Mouse (Mus musculus) heart, adult 2 months (tissue): ENCODE measurements around the gene Kansl2. TPM values are rescaled to one million over a fixed set of nuclear protein-coding genes. Genes with fewer than 3 reads are reported as not detected.

ENCODE experiments used
- DNase-seq, 2 experiments: peaks; one replicate each; pipeline ENCODE4 v3.0.0; 2021
- H3K27ac ChIP-seq: fragments of 200-600 bp; 2 replicates; pipeline ENCODE4 v1.8.1; 2022
- H3K27me3 ChIP-seq: fragments of 200-500 bp; 2 replicates; pipeline ENCODE4 v1.6.1; 2012; ENCODE audit warnings: mild to moderate bottlenecking, low read length, inconsistent platforms, mixed read lengths; ENCODE audit not compliant: control insufficient read depth, insufficient read depth
- H3K36me3 ChIP-seq: fragments of 200-500 bp; 2 replicates; pipeline ENCODE4 v1.6.1; 2012; ENCODE audit warnings: low read length, inconsistent platforms; ENCODE audit not compliant: control insufficient read depth, insufficient read depth
- H3K4me1 ChIP-seq: fragments of 200-500 bp; 2 replicates; pipeline ENCODE4 v1.6.1; 2011; ENCODE audit warnings: low read length; ENCODE audit not compliant: control insufficient read depth, insufficient read depth
- H3K4me3 ChIP-seq: fragments of 200-600 bp; 2 replicates; pipeline ENCODE4 v1.8.1; 2022
- H3K79me2 ChIP-seq: fragments of 200-500 bp; replicated peaks from 2 replicates; pipeline ENCODE4 v1.6.1; 2012; ENCODE audit warnings: mild to moderate bottlenecking, inconsistent platforms, low read length, moderate library complexity, mixed read lengths; ENCODE audit not compliant: control insufficient read depth, insufficient read depth
- H3K9ac ChIP-seq: fragments of 200-500 bp; 2 replicates; pipeline ENCODE4 v1.6.1; 2012; ENCODE audit warnings: low read depth, mild to moderate bottlenecking, control low read depth, inconsistent platforms, low read length, mixed read lengths
- CTCF ChIP-seq: fragments of 200-600 bp; IDR thresholded peaks from 2 replicates; pipeline ENCODE4 v1.8.1; 2022; ENCODE audit warnings: antibody characterized with exemption, mild to moderate bottlenecking, moderate library complexity
- EP300 ChIP-seq: fragments of 200-500 bp; IDR thresholded peaks from 2 replicates; pipeline ENCODE4 v1.6.1; 2011; ENCODE audit warnings: low read depth, low read length, control low read depth; ENCODE audit not compliant: insufficient read depth
- POLR2A ChIP-seq: fragments of 200-500 bp; IDR thresholded peaks from 2 replicates; pipeline ENCODE4 v1.6.1; 2011; ENCODE audit warnings: mild to moderate bottlenecking, low read depth, low read length, control low read depth; ENCODE audit not compliant: insufficient read depth
- WGBS: fragments of 180-500 bp; shearing (Covaris S2); methylation state at CpG from one replicate; pipeline ENCODE4 v1.1.7; 2018; 5-methylcytosine and 5-hydroxymethylcytosine counted together
- intact Hi-C: fragments of 180-260 bp; cut with DNase I; formaldehyde crosslinking; loops from one replicate; pipeline ENCODE4 v1.15.1; 2025
- polyA plus RNA-seq: library from polyadenylated mRNA; depleted of rRNA; stranded (reverse); fragments of >200 nt; gene quantifications from 2 replicates; pipeline ENCODE4 v1.2.3, GENCODE M21; 2012
- total RNA-seq, 2 experiments: library from RNA; stranded (reverse); gene quantifications; 2 replicates each; pipeline ENCODE4 v1.2.3; 2021

The Kansl2 gene
- total and polyA plus RNA-seq, 3 experiments = 37.0 to 86.0 (median 74.5) TPM

- no peak for TF ChIP-seq EP300
- TF ChIP-seq CTCF = no peak
- TF ChIP-seq POLR2A = no peak
- no peak for DNase-seq
- Histone ChIP-seq H3K4me1 (no peaks in the 10 kb centered on the region), H3K36me3 (peaks cover 2% of the 10 kb centered on the region; the same call in 1 of the 2 replicates), H3K4me3 (no peak overlapping the region), H3K9ac (no peak overlapping the region), H3K27ac (no peak overlapping the region), H3K27me3 (no peaks in the 10 kb centered on the region), H3K79me2 (no peaks in the 10 kb centered on the region)
- 91% methylated on average over 3 of the region's 3 CpGs for WGBS
- intact Hi-C loops = no loop called here
Observed at GRCm38 (mm10) chr15:98545151-98545550, 11.1 kb upstream of the Kansl2 start.

- Histone ChIP-seq H3K9ac (no peak overlapping the region), H3K4me1 (no peaks in the 10 kb centered on the region), H3K36me3 (peaks cover 2% of the 10 kb centered on the region; the same call in 1 of the 2 replicates), H3K27ac (no peak overlapping the region), H3K27me3 (no peaks in the 10 kb centered on the region), H3K4me3 (no peak overlapping the region), H3K79me2 (no peaks in the 10 kb centered on the region; the same call in 1 of the 2 replicates)
- TF ChIP-seq POLR2A (no peak), EP300 (no peak), CTCF (no peak)
- DNase-seq = no peak
- intact Hi-C loops = no loop called here
- WGBS = 83% methylated on average over 4 of the region's 4 CpGs
Observed at GRCm38 (mm10) chr15:98543341-98543740, 9.3 kb upstream of the Kansl2 start.

- Histone ChIP-seq H3K79me2 (no peaks in the 10 kb centered on the region; the same call in 1 of the 2 replicates), H3K27me3 (no peaks in the 10 kb centered on the region), H3K4me1 (no peaks in the 10 kb centered on the region), H3K36me3 (peaks cover 2% of the 10 kb centered on the region; the same call in 1 of the 2 replicates), H3K27ac (no peak overlapping the region), H3K4me3 (no peak overlapping the region), H3K9ac (no peak overlapping the region)
- WGBS = 65% methylated on average over 6 of the region's 6 CpGs
- no peak for DNase-seq
- intact Hi-C loops = no loop called here
- no peak for TF ChIP-seq CTCF
- TF ChIP-seq EP300 = no peak
- TF ChIP-seq POLR2A = no peak
Observed at GRCm38 (mm10) chr15:98541064-98541463, 7.0 kb upstream of the Kansl2 start.

- Histone ChIP-seq H3K4me3 (no peak overlapping the region), H3K36me3 (peaks cover 2% of the 10 kb centered on the region; the same call in 1 of the 2 replicates), H3K27ac (no peak overlapping the region), H3K9ac (no peak overlapping the region), H3K27me3 (no peaks in the 10 kb centered on the region), H3K4me1 (no peaks in the 10 kb centered on the region; the same call in 1 of the 2 replicates), H3K79me2 (no peaks in the 10 kb centered on the region; the same call in 1 of the 2 replicates)
- intact Hi-C loops = no loop called here
- TF ChIP-seq POLR2A (no peak), CTCF (no peak), EP300 (no peak)
- 60% methylated on average over 4 of the region's 4 CpGs for WGBS
- DNase-seq = no peak
Observed at GRCm38 (mm10) chr15:98537923-98538322, 3.9 kb upstream of the Kansl2 start.

GRCm38 (mm10) chr15:98536828-98537510 is 2.9 kb upstream of the Kansl2 start:
- H3K27me3 ChIP-seq = no peaks in the 10 kb centered on the region
- peaks cover 3% of the 10 kb centered on the region for H3K4me1 ChIP-seq
- no peak overlapping the region; the same call in 1 of the 2 replicates for H3K27ac ChIP-seq
- 81% methylated on average over 8 of the region's 8 CpGs for WGBS
- H3K36me3 ChIP-seq = peaks cover 6% of the 10 kb centered on the region
- no peak overlapping the region for H3K4me3 ChIP-seq
- intact Hi-C loops = no loop called here
- TF ChIP-seq EP300 (no peak), CTCF (no peak), POLR2A (no peak)
- no peak overlapping the region for H3K9ac ChIP-seq
- DNase-seq = no peak
- H3K79me2 ChIP-seq = no peaks in the 10 kb centered on the region; the same call in 1 of the 2 replicates

- H3K79me2 ChIP-seq = peaks cover under 1% of the 10 kb centered on the region; the same call in 1 of the 2 replicates
- H3K4me1 ChIP-seq = peaks cover 3% of the 10 kb centered on the region
- no peak for DNase-seq
- no peak for TF ChIP-seq EP300
- TF ChIP-seq POLR2A = no peak
- TF ChIP-seq CTCF = no peak
- no peak overlapping the region for H3K9ac ChIP-seq
- intact Hi-C loops = loop anchor here (2.0 kb wide), 2 partner anchors 21 to 31 kb away; no protein-coding TSS in a partner anchor
- H3K36me3 ChIP-seq = peaks cover 8% of the 10 kb centered on the region
- no peaks in the 10 kb centered on the region for H3K27me3 ChIP-seq
- H3K27ac ChIP-seq = no peak overlapping the region
- H3K4me3 ChIP-seq = no peak overlapping the region
- WGBS = 69% methylated on average over 4 of the region's 4 CpGs
Observed at GRCm38 (mm10) chr15:98535921-98536320, 1.9 kb upstream of the Kansl2 start.
